Mouse (Mus musculus) central nervous system, embryonic 11.5 days (tissue): ENCODE measurements around the gene Tor2a. TPM values are rescaled to one million over a fixed set of nuclear protein-coding genes. Genes with fewer than 3 reads are reported as not detected.

Experiments used
- polyA plus RNA-seq: library from polyadenylated mRNA; depleted of rRNA; stranded (reverse); fragments of >200 nt; gene quantifications from 2 replicates; pipeline ENCODE4 v1.2.3, GENCODE M21; 2012; rRNA removed

Gene Tor2a
- polyA plus RNA-seq = 53.3 and 64.5 TPM in 2 replicates

DNA sequence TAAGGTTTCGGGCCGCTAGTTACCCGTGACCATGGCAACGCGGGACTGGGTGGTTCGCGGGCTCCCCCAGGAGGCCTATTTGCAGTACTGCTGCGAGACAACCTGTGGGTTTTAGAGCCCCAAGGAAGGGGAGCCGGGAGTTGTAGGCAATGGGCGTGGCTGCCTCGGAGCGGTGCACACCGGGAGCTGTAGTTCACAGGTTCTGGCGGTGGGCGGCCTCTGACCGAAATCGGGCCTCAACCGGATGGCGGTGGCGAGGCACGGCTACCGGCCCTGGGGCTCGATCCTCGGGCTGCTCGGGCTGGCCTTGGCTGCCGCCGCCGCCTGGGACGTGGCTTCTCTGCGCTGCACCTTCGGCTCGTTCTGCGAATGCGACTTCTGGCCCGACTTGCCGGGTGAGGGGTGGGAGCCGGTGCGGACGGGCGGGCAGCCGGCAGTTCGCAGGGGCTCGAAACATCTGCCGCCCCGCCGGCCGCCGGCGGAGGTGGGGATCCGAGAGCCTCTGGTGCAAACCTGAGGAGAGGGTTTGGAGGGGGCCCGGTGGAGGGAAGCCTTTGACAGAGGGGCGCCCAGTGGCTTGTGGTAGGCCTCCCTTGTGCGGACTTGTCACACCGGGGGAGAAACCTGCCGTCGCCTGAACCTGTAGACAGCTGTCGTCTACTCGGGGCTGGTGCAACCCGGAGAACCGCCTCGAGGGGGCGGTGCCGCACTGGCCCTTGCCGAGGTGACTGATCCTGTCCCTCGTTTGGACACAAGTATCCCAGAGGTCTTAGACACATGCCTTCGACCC is at the start of gene Tor2a:
Tor2a (plus strand) TSS at position 179 of the 790 bp plus-strand sequence.

DNA sequence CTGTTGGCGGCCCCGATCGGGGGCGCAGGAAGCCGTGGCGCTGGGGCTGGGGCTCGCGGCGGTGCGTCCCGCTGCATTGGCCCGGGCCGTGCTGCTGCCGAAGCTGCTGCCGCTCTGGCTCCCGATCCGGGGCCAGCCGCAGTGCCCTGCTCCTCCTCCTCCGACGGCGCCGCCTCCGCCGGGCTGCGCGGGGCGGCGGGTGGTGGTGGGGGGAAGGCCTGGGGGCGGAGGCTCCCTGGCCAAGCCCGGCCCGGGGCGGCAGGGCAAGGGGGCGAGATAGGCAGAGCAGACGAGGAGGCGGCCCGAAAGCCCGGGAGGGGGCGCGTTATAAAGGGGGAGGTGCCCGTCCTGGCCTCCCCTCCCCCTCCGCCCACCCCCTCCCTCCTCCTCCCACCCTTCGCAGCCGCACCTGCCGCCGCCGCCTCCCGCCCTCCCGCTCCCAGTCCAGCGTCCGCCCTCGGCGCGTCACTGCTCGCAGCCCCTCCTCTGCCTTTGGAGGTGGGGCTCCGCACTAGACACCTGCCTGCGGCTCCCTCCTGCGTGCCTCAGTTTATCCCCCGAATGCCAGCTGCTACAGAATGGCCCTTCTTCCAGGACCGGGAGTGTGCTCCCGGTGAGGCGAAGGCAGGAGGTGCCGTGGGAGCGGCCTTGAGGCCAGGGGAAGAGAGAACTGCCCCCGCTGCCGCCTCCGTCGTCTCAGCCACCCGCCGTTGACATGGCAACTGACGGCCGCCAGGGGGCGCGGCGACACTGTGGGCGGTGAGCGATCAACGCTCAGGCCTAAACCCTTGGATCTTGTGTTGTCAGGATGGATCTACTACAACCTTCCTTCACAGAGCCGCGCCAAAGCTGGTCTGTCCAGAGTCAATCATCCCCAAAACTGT is 43.9 kb upstream of the Tor2a start, which contains the start of gene Cdk9:
Cdk9 (minus strand) TSS at position 143 of the 884 bp plus-strand sequence.

DNA sequence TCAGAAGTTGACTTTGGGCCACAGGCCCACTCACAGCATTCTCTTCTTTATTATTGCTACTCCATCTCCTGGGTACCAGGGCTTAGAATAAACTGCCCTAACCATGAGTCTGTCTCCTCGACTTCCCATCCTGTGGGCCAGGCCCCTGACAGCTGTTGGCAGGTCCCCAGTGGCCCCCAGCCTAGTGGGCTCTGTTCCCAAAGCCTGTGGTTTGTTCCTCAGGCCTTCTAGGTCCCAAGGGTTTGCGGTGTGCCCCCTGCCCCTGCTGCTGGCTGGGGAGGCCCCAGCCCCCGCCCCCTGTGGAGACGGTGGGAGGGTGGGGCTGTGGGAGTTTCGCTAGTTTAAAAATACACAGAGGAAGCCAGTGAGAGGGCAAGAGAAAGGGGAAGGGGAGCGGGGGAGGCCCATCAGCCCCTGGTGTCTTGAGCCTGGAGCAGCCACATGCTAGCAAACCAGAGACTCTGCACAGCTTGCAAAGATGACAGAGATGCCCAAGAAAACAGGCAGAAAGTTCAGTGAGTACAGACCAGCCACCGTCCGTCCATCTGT is 36.3 kb upstream of the Tor2a start, which contains the start of gene Sh2d3c:
Sh2d3c (plus strand) TSS at position 375 of the 549 bp plus-strand sequence.

DNA sequence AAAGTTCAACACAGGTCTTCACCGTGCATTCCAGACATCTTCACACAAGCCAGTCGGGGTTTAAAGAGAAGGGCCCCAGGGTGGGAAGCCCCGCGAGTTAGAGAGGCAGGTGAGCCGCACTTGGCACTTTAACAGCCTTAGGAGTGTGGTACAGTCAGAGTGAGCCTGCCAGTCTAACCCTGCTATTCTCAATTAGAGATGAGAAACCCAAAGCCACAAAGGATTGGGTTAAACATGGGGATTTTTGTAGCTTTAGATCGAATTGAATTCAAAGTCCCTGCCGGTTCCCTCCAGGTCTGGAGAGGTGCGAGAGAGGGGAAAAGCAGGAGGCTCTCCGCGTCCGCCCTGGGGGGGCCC is 16.1 kb upstream of the Tor2a start, which contains the start of gene 6330409D20Rik:
6330409D20Rik (minus strand) TSS at position 101 of the 357 bp plus-strand sequence.

DNA sequence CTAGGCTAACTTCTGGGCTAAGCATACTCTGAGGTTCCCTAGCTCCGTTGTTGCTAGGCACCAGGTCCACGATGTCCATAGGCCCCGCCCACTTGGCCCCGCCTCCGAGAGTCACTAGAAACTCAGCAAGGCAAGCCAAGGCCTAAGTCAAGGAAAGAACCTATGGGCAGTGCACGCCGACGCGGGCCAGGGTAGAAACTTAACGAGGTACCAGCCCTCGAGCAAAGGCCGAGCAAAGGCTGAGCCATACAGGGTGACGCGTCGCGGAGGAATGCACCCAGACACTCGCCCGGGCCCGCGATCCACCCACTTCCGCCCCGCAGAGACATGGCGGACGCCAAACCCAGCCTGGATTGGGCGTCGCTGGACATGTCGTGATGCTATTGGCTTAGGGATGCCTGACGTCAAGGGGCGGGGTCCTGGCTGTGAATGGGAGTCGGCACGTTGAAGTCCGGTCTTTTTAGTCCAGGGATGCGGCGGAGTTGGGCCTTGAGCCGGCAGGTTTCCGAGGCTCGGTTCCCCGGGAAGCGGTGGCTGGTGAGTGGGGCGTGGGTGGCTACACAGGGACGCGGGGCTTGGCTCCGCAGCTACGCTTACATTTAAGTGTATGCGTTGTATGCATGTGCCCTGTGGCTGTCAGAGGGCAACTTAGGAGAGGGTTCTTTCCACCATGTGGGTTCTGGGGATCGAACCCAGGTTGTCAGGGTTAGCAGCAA is 18.5 kb downstream of the Tor2a start, which contains the start of the genes Ttc16 and Ptrh1:
Ttc16 (minus strand) TSS at position 275 of the 716 bp plus-strand sequence.
Ptrh1 (plus strand) TSS at position 428 of the 716 bp plus-strand sequence.

DNA sequence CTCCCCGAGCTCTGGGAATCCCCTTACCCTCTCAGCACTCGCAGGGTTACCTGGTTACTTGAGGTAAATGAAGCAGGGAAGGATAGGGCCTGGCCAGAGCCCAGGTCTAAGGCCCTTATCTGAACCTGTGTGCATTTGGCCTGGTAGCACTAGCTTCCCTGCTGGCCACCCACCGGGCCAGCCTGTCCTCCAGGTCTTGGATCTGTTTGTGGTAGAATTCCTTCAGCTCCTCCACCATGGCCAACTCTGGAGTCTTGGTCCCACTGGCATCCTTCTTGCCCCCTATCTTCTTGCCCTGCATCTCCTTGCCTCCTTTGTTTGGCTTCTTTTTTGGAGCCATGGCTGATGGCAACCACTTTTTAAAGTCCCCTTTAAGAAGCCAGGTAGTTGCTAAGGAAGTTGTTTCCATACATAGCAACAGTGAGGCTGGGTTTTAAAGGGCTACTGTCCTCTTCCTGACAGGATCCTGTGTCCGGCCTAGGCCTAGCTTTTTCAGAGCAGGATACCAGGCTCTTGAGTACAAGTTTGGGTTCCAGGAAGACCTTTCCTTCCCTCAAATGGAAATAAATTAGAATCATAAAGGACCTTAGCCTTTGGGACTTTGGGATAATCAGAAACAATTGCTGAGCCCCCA is 27.1 kb downstream of the Tor2a start, which contains the start of gene Cfap157:
Cfap157 (minus strand) TSS at position 381 of the 634 bp plus-strand sequence.

Other genes with a start within 250 kb of the Tor2a start
- gene Fam102a, start 221.9 kb upstream of the Tor2a start, polyA plus RNA-seq = 9.0 and 12.9 TPM in 2 replicates
- 56.0 and 109 TPM in 2 replicates for gene Dpm2, start 186.4 kb upstream of the Tor2a start, polyA plus RNA-seq
- gene Pip5kl1, start 182.4 kb upstream of the Tor2a start, polyA plus RNA-seq = 3.0 and 4.0 TPM in 2 replicates
- 0.17 TPM in 1 of 2 replicates, not detected in the other for gene 9430097D07Rik, start 181.6 kb upstream of the Tor2a start, polyA plus RNA-seq
- gene St6galnac4, start 170.1 kb upstream of the Tor2a start, polyA plus RNA-seq = 11.2 and 17.1 TPM in 2 replicates
- 11.2 and 18.9 TPM in 2 replicates for gene St6galnac6, start 157.5 kb upstream of the Tor2a start, polyA plus RNA-seq
- gene Ak1, start 135.5 kb upstream of the Tor2a start, polyA plus RNA-seq = 16.9 and 20.1 TPM in 2 replicates
- gene Eng, start 110.6 kb upstream of the Tor2a start, polyA plus RNA-seq = 12.2 and 24.3 TPM in 2 replicates
- gene Fpgs, start 53.1 kb upstream of the Tor2a start, polyA plus RNA-seq = 33.0 and 37.9 TPM in 2 replicates
- gene Cdk9, start 44.2 kb upstream of the Tor2a start, polyA plus RNA-seq = 172 and 189 TPM in 2 replicates
- 17.9 and 30.9 TPM in 2 replicates for gene Sh2d3c, start 36.2 kb upstream of the Tor2a start, polyA plus RNA-seq
- 1.4 and 1.5 TPM in 2 replicates for gene 6330409D20Rik, start 16.2 kb upstream of the Tor2a start, polyA plus RNA-seq
- 0.54 and 0.72 TPM in 2 replicates for gene Ttc16, start 18.4 kb downstream of the Tor2a start, polyA plus RNA-seq
- gene Ptrh1, start 18.6 kb downstream of the Tor2a start, polyA plus RNA-seq = 8.9 and 13.2 TPM in 2 replicates
- gene Cfap157, start 27.2 kb downstream of the Tor2a start, polyA plus RNA-seq = 0.20 and 0.28 TPM in 2 replicates
- 39.4 and 42.9 TPM in 2 replicates for gene Stxbp1, start 90.0 kb downstream of the Tor2a start, polyA plus RNA-seq
- gene Fam129b, start 118.9 kb downstream of the Tor2a start, polyA plus RNA-seq = 22.8 and 32.0 TPM in 2 replicates
- gene Rpl12, start 204.3 kb downstream of the Tor2a start, polyA plus RNA-seq = 1,268 and 1,847 TPM in 2 replicates
- gene Lrsam1, start 204.4 kb downstream of the Tor2a start, polyA plus RNA-seq = 15.1 TPM in 2 replicates
- 12.7 and 18.4 TPM in 2 replicates for gene Slc2a8, start 224.8 kb downstream of the Tor2a start, polyA plus RNA-seq